Mouse (Mus musculus): ENCODE measurements at regions not wholly inside any gene's neighbourhood (a gene's known extent, or its start where the extent isn't known, plus 50 kb on each side); places are given as distances from the start of the nearest gene placed in this dataset.
A peak's percentile ranks its signal among the peaks of the same experiment; 100 is the strongest.

DNA sequence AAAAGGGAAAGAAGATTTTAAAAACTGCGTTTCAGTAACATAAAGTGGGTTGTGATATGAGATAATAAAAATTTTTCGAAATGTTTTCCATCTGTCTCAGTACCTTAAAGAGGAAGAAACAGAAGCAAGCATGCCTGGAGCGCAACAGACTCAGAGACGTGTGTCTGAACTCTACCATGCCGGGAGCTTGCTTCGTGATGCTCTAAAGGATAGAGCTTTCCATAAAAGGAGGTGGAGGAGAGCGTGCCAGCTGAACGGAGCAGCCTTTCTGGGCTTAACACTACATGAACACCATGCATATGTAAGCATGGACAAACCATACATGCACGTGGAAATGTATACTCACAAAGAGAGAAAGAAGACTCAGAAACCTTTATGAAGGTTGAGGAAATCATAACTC, 387.5 kb upstream of the Slc7a11 start:
- Histone ChIP-seq H3K4me1 (ENCODE audit: control insufficient read depth, insufficient read depth, low read length) (peaks cover 6% of the 10 kb centered on the region; the same call in 1 of the 2 replicates), H3K4me3 (ENCODE audit: low read depth, low read length) (no peak overlapping the region), H3K27me3 (ENCODE audit: control insufficient read depth, insufficient read depth, low read length) (no peaks in the 10 kb centered on the region), H3K36me3 (ENCODE audit: control insufficient read depth, insufficient read depth, low read length) (no peaks in the 10 kb centered on the region), H3K4me2 (no peak overlapping the region), H3K9me3 (ENCODE audit: control insufficient read depth, low read length) (no peaks in the 10 kb centered on the region), H3K9ac (ENCODE audit: low read length) (no peak overlapping the region), H3K27ac (ENCODE audit: low read depth, low read length) (no peak overlapping the region)
- DNase-seq (ENCODE audit: low spot score, missing footprints) (peak; percentile 41), ATAC-seq (ENCODE audit: low FRiP score) (no peak)
- WGBS: 88% methylated on average over 9 of the region's 9 CpGs

DNA sequence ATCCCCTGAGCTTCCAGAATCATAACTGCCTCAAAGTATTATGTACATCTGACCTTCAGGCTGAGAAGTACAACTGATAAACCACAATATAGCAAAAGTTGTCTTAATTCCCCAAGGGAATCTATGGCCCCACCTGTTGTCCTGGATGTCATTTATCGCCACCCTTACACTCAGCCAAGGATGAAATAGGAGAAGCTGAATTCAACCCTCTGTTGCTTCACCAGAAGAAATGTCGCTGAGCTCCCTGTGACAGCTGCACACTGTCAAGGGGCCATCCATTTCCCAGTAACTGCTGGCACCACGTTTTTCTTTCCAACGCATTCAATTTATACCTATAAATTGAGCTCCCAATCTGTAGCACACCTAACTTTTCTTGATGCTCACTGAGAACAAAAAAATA, 382.0 kb upstream of the Noct start:
- Histone ChIP-seq H3K4me2 (no peak overlapping the region), H3K4me3 (ENCODE audit: low read depth, low read length) (no peak overlapping the region), H3K9ac (ENCODE audit: low read length) (no peak overlapping the region), H3K27me3 (ENCODE audit: control insufficient read depth, insufficient read depth, low read length) (no peaks in the 10 kb centered on the region), H3K36me3 (ENCODE audit: control insufficient read depth, insufficient read depth, low read length) (no peaks in the 10 kb centered on the region), H3K9me3 (ENCODE audit: control insufficient read depth, low read length) (no peaks in the 10 kb centered on the region), H3K4me1 (ENCODE audit: control insufficient read depth, insufficient read depth, low read length) (no peaks in the 10 kb centered on the region), H3K27ac (ENCODE audit: low read depth, low read length) (no peak overlapping the region)
- DNase-seq (ENCODE audit: low spot score, missing footprints) (no peak), ATAC-seq (ENCODE audit: low FRiP score) (no peak)
- 82% methylated on average over 4 of the region's 4 CpGs for WGBS

DNA sequence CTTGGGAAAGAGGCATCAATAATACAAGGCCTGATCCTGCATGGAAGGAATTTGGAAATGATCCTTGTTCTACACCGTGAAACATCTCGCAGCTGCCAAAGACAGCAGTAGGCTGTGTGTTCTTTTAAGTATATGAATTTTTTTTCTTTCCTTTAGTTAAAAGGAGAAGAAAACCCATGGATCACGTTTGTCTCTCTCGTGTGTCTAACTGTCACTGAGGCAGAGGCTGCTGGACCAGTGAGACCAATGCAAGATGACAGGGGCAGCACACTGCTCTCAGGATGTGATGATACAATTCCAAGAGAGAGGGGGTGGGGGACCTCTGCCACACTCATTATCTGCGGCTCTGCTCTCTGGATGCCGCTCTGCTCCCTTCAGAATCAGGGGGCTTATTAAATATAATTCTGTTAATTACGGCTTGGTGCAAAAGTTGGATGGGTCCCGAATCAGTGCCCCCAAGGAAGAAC, 379.4 kb upstream of the Noct start:
- H3K4me1 ChIP-seq (ENCODE audit: control insufficient read depth, insufficient read depth, low read length): no peaks in the 10 kb centered on the region
- H3K27me3 ChIP-seq (ENCODE audit: control insufficient read depth, insufficient read depth, low read length): no peaks in the 10 kb centered on the region
- 68% methylated on average over 8 of the region's 8 CpGs for WGBS
- ATAC-seq (ENCODE audit: low FRiP score): no peak; the same call in 1 of the 2 replicates
- peak; percentile 82 for DNase-seq (ENCODE audit: low spot score, missing footprints)
- H3K9ac ChIP-seq (ENCODE audit: low read length): no peak overlapping the region
- H3K36me3 ChIP-seq (ENCODE audit: control insufficient read depth, insufficient read depth, low read length): no peaks in the 10 kb centered on the region
- H3K9me3 ChIP-seq (ENCODE audit: control insufficient read depth, low read length): no peaks in the 10 kb centered on the region
- no peak overlapping the region for H3K27ac ChIP-seq (ENCODE audit: low read depth, low read length)
- no peak overlapping the region for H3K4me2 ChIP-seq
- H3K4me3 ChIP-seq (ENCODE audit: low read depth, low read length): no peak overlapping the region

DNA sequence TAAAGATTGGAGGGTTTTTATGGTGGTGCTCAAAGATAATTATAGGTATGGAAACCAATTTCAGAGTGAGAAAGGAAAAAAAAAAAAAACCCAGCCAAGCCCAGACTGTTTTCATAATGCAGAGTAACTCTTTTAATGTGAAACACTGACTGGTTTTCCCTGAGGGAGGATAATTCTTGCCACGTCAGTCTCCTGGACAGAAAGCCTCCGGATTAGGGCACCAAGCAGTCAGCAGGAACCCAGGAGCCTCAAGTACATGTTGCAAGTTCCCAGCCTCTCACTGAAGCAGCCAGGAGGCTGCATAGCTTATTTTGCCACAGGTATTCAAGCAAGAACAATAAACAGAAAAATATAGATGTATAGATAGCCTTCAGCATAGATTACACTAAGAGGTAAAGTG, 378.9 kb upstream of the Noct start:
- H3K9me3 ChIP-seq (ENCODE audit: control insufficient read depth, low read length): no peaks in the 10 kb centered on the region
- no peaks in the 10 kb centered on the region for H3K4me1 ChIP-seq (ENCODE audit: control insufficient read depth, insufficient read depth, low read length)
- H3K4me2 ChIP-seq: no peak overlapping the region
- ATAC-seq (ENCODE audit: low FRiP score) (no peak), DNase-seq (ENCODE audit: low spot score, missing footprints) (no peak)
- no peaks in the 10 kb centered on the region for H3K27me3 ChIP-seq (ENCODE audit: control insufficient read depth, insufficient read depth, low read length)
- H3K9ac ChIP-seq (ENCODE audit: low read length): no peak overlapping the region
- H3K27ac ChIP-seq (ENCODE audit: low read depth, low read length): no peak overlapping the region
- H3K4me3 ChIP-seq (ENCODE audit: low read depth, low read length): no peak overlapping the region
- H3K36me3 ChIP-seq (ENCODE audit: control insufficient read depth, insufficient read depth, low read length): no peaks in the 10 kb centered on the region
- 28% methylated on average over 2 of the region's 2 CpGs for WGBS

DNA sequence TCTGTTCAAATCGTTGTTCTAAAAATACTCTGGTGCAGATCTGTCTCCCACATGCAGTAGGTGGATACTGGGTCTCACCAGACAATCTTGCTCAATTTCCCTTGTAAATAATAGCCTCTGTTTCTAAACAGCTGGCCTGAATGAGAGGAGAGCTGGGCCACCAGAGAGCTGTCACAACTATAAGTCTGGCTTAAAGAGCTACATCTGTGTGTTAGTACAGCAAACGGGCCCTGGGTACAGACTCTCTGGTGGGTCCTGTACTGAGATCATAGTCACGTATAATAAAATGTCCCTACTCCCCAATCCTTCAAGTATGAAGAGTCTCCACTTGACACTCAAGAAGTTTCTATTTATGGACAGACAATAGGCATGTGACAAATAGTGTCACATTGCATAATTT, 375.7 kb upstream of the Noct start:
- Histone ChIP-seq H3K4me1 (ENCODE audit: control insufficient read depth, insufficient read depth, low read length) (no peaks in the 10 kb centered on the region), H3K4me3 (ENCODE audit: low read depth, low read length) (no peak overlapping the region), H3K27me3 (ENCODE audit: control insufficient read depth, insufficient read depth, low read length) (no peaks in the 10 kb centered on the region), H3K9ac (ENCODE audit: low read length) (no peak overlapping the region), H3K27ac (ENCODE audit: low read depth, low read length) (no peak overlapping the region), H3K4me2 (no peak overlapping the region), H3K9me3 (ENCODE audit: control insufficient read depth, low read length) (no peaks in the 10 kb centered on the region), H3K36me3 (ENCODE audit: control insufficient read depth, insufficient read depth, low read length) (no peaks in the 10 kb centered on the region)
- 91% methylated on average over 3 of the region's 3 CpGs for WGBS
- ATAC-seq (ENCODE audit: low FRiP score) (no peak), DNase-seq (ENCODE audit: low spot score, missing footprints) (no peak)

DNA sequence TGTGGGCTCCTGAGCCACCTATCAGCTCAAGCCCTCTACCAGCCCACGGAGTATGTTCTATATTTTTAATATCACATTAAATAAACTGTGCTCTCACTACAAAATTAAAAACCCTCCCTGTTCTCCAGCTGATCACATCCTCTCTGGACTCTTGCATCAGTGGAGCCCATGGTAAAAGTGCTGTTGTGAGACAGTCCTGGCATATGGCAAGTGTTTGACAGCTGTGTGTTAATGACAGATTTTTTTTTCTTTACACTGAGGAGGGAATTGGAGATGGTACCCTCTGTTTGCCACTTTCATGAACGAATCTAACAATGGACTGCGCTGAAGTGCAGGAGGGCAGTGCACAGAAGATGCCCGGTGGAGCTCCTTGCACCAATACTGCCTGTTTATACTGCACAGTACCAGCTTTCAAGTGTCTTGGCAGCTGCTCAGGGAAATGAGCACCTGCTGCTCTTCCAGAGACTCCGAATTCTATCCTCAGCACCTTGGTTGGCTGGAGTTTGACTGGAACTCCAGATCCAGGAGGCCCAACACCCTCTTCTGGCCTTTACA, 373.1 kb upstream of the Noct start:
- Histone ChIP-seq H3K9me3 (ENCODE audit: control insufficient read depth, low read length) (no peaks in the 10 kb centered on the region), H3K4me3 (ENCODE audit: low read depth, low read length) (no peak overlapping the region), H3K27ac (ENCODE audit: low read depth, low read length) (no peak overlapping the region), H3K27me3 (ENCODE audit: control insufficient read depth, insufficient read depth, low read length) (no peaks in the 10 kb centered on the region), H3K4me2 (no peak overlapping the region), H3K9ac (ENCODE audit: low read length) (no peak overlapping the region), H3K4me1 (ENCODE audit: control insufficient read depth, insufficient read depth, low read length) (no peaks in the 10 kb centered on the region), H3K36me3 (ENCODE audit: control insufficient read depth, insufficient read depth, low read length) (no peaks in the 10 kb centered on the region)
- 83% methylated on average over 5 of the region's 5 CpGs for WGBS
- DNase-seq (ENCODE audit: low spot score, missing footprints): peak; percentile 76
- no peak for ATAC-seq (ENCODE audit: low FRiP score)

DNA sequence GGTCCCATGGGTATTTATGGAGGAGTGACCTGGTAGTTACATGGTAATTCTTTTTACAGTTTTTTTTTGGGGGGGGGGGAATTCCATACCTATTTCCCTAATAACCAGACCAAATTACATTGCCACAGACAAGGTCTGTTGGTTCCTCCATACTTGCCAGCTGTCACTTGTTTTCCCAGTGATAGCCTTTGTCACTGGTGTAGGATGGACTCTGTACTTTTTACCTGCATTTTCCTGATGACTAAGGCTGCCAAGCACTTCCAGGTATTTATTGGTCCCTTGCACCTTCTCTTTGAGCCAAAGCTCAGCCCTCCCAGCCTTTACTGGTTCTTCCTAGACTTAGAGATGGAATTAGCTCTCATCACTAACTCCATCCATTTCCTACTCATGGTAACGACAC, 357.1 kb upstream of the Noct start:
- no peak overlapping the region for H3K4me3 ChIP-seq (ENCODE audit: low read depth, low read length)
- ATAC-seq (ENCODE audit: low FRiP score) (no peak), DNase-seq (ENCODE audit: low spot score, missing footprints) (peak; percentile 47)
- no peak overlapping the region for H3K9ac ChIP-seq (ENCODE audit: low read length)
- 82% methylated on average over 1 of the region's 1 CpGs for WGBS
- no peaks in the 10 kb centered on the region for H3K27me3 ChIP-seq (ENCODE audit: control insufficient read depth, insufficient read depth, low read length)
- H3K27ac ChIP-seq (ENCODE audit: low read depth, low read length): no peak overlapping the region
- H3K36me3 ChIP-seq (ENCODE audit: control insufficient read depth, insufficient read depth, low read length): no peaks in the 10 kb centered on the region
- H3K4me1 ChIP-seq (ENCODE audit: control insufficient read depth, insufficient read depth, low read length): no peaks in the 10 kb centered on the region
- H3K9me3 ChIP-seq (ENCODE audit: control insufficient read depth, low read length): no peaks in the 10 kb centered on the region
- H3K4me2 ChIP-seq: no peak overlapping the region

DNA sequence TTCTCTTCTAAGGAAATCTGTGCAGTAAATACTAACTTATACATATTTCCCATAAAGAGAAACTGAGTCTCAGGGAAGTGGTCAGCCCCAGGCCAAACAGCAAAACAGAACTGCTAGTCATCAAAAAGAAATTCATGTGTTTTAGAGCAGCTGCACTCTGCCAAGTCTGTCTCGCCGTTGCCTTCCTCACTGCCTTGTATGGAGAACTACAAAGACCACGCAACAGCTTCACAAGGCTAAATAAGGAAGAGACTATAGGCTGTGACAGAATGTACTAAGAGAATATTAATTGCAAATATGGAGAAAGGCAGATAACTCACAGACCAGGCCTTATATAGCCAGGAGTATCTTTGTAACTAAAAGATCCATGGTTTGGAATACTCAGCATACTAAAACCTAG, 355.0 kb upstream of the Noct start:
- H3K27ac ChIP-seq (ENCODE audit: low read depth, low read length): no peak overlapping the region

DNA sequence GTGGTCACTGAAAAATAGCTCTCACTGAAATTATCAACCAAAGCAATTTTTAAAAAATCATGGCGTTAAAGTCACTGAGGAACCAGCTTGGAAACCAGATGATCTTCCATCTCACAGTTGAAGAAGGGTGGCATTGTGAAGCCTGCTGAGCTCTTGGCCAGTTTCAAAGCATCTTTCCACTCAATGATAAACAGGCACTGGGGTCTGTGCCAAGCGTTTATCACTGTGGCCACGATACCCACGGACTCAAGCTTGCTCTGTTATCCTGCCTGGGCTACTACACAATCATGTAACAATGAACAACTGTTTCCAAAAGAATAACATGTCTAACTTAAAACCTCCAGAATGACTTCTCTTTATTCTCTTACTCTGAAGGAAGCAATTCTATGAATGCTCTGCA, 345.2 kb upstream of the Noct start:
- WGBS: 89% methylated on average over 4 of the region's 4 CpGs
- ATAC-seq (ENCODE audit: low FRiP score) (no peak), DNase-seq (ENCODE audit: low spot score, missing footprints) (no peak)
- H3K36me3 ChIP-seq (ENCODE audit: control insufficient read depth, insufficient read depth, low read length): no peaks in the 10 kb centered on the region
- no peaks in the 10 kb centered on the region for H3K27me3 ChIP-seq (ENCODE audit: control insufficient read depth, insufficient read depth, low read length)
- no peak overlapping the region for H3K4me3 ChIP-seq (ENCODE audit: low read depth, low read length)
- H3K9ac ChIP-seq (ENCODE audit: low read length): no peak overlapping the region
- no peaks in the 10 kb centered on the region for H3K9me3 ChIP-seq (ENCODE audit: control insufficient read depth, low read length)
- no peak overlapping the region for H3K27ac ChIP-seq (ENCODE audit: low read depth, low read length)
- H3K4me2 ChIP-seq: no peak overlapping the region
- H3K4me1 ChIP-seq (ENCODE audit: control insufficient read depth, insufficient read depth, low read length): peaks cover 19% of the 10 kb centered on the region

More for the DNA sequence above, 355.0 kb upstream of the Noct start:
- H3K4me3 ChIP-seq (ENCODE audit: low read depth, low read length): no peak overlapping the region
- no peak overlapping the region for H3K4me2 ChIP-seq
- no peak overlapping the region for H3K9ac ChIP-seq (ENCODE audit: low read length)
- 95% methylated on average over 3 of the region's 3 CpGs for WGBS
- no peaks in the 10 kb centered on the region for H3K9me3 ChIP-seq (ENCODE audit: control insufficient read depth, low read length)
- no peaks in the 10 kb centered on the region for H3K36me3 ChIP-seq (ENCODE audit: control insufficient read depth, insufficient read depth, low read length)
- ATAC-seq (ENCODE audit: low FRiP score) (no peak), DNase-seq (ENCODE audit: low spot score, missing footprints) (no peak)
- H3K4me1 ChIP-seq (ENCODE audit: control insufficient read depth, insufficient read depth, low read length): no peaks in the 10 kb centered on the region
- no peaks in the 10 kb centered on the region for H3K27me3 ChIP-seq (ENCODE audit: control insufficient read depth, insufficient read depth, low read length)
